Mouse (Mus musculus) ovary, postnatal 10 days (tissue): ENCODE data around the gene Phox2a.

Source experiments
- DNase-seq: peaks from one replicate; pipeline ENCODE4 v3.0.0; 2022; ENCODE audit warnings: low spot score

Gene Phox2a

DNA sequence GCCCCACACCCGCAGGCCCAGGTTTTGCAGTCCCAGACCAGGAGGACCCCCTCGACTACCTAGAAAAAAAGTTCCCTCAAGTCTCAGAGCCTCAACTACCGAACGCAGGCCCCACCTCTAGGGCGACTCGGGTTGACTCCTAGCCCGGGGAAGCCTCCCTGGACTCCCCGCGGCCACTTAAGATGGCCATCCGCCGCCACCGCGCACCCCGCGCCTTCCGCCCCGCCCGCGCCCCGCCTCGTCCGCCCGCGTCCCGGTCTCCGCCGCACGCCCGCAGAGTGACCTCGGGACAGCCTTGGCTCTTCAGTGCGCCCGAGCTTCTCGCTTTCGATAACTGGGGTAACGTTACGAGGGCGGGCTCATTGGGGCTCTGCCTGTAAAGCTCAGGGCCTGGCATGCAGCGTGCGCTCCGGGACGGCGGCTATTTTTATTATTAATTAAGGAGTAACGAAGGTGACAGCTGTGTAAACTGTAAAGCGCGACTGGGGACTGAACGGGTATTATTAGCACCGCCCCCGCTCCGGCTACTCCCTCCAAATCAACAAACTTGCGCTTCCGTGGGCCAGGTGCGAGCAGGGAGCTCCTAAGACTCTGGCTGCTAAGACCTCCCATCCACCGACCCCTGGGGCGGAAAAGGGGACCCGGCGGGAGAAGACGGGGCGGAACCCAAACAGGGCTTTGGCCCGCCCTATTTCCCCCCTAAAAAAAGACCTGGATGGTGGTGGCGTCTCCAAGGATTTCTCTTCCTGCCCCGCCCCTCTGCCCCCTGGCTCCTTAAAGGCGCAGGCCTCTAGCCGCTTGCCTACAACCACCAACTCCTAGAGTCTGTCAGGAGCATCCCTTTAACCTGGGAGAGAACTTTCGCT, 19.7 kb downstream of the Phox2a start, which contains the start of gene Inppl1:
Inppl1 (minus strand) TSS at position 624 of the 866 bp plus-strand sequence.
- DNase-seq: peak; percentile 66

DNA sequence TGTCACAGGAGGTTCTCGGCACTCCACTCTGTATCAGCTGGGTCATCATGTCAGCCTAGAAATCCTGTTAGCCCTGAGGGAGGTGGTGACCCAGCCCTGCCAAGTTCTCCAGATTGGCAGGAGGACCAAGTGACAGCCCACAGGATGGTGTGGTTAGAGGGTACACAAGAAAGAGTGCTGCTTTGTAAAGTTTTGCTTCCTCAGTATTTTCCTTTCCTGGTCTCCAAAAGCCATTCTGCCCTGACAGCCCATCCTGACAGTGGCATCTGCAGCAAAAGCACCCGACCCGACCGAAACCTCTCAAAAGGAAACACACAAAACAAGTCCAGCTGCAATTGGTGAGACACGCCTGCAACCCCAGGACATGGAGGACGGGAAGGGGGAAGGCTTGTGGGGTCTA, 26.1 kb downstream of the Phox2a start:
- DNase-seq: no peak

- DNase-seq: no peak
Measured at GRCm38 (mm10) chr7:101847934-101848333, 29.8 kb downstream of the Phox2a start.

DNA sequence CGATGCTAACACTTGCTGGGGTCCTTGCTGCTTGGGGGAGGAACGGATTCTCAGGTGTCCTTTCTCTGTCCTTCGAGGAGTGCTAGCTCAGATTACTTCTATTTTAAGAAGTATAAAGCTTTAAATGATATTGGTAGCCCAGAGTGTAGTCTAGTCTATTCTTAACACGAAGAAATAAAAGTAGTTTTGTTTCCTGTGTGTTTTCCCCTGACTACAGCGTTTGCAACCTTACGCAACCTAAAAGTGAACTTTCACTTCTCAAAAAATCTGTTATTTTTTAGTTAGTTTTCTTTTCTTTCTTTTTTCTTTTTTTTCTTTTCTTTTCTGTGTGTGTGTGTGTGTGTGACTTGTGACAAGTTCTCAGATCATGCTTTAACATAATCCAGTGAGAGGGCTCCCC, 33.6 kb downstream of the Phox2a start:
- no peak for DNase-seq

DNA sequence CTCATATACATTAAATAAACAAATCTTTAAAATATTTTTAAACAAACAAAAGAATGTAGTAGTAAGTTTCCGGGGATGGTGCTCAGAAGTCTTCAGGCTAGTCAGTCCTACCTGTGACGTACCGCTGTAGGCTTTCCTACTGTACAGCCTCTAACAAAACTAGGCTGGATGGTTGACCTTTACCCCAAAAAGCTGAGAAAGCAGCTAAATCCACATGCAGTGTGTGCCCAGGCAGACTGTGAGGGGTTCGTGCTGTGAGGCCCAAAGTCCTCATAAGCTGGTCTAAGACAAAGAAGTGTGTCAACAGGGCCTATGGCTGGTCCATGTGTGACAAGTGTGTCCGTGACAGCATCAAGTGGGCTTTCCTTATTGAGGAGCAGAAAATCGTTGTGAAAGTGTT, 34.7 kb downstream of the Phox2a start:
- no peak for DNase-seq

GRCm38 (mm10) chr7:101853816-101854215, 35.7 kb downstream of the Phox2a start:
- DNase-seq: no peak

DNA sequence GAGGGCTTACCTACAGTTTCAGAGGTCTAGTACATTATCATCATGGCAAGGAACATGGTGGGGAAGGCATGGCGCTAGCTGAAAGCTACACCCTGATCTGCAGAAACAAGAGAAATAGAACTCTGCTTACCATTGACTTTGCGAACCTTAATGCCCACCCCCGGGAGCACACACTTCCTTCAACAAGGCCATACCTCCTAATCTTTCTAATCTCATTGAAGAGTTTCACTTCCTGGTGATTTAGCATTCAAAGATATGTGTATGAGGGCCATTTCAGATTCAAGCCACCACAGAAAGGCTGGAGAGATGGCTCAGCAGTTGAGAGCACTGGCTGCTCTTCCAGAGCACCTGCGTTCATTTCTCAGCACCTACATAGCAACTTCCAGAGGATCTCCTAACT, 39.0 kb downstream of the Phox2a start, which contains the start of gene Folr2:
Folr2 (minus strand) TSS at position 101 of the 400 bp plus-strand sequence.
- DNase-seq: no peak

- no peak for DNase-seq
Measured at GRCm38 (mm10) chr7:101858362-101858761, 40.2 kb downstream of the Phox2a start.

GRCm38 (mm10) chr7:101860978-101861377, 42.9 kb downstream of the Phox2a start:
- DNase-seq: no peak

DNA sequence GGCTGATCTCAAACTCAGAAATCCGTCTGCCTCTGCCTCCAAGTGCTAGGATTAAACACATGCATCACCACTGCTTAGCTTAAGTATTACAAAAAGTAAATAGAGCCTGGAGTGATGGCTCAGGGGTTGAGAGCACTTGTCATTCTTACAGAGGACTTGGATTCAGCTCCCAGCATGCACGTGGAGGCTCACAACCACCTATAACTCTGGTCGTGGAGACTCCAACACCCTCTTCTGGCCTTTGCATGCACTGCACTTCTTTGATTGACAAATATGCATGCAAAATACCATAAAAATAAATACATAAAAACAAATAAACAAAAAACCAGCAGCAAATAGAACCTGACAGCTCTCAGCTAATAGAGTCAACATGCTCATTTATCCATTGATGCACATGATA, 44.2 kb downstream of the Phox2a start:
- no peak for DNase-seq

DNA sequence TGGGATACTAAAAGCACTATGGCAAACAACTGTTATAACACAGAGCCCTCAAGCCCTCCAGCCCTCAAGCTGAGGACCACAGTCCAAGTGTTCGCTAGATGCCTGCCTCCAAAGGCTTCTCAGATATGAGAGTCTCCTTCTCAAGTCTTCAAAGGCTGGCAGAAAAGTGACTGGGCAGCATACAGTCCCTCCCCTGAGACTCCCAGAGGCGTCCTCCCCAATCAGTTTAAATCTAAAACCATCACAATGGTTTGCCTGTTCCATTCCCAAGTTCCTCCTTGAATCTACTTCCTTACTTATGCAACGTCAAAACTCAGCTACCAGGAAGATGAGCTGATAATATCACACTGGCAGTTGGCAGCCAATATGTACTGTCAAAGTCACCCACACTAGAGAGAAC, 45.3 kb downstream of the Phox2a start, which contains the start of gene Anapc15:
Anapc15 (plus strand) TSS at position 301 of the 400 bp plus-strand sequence.
- no peak for DNase-seq

DNA sequence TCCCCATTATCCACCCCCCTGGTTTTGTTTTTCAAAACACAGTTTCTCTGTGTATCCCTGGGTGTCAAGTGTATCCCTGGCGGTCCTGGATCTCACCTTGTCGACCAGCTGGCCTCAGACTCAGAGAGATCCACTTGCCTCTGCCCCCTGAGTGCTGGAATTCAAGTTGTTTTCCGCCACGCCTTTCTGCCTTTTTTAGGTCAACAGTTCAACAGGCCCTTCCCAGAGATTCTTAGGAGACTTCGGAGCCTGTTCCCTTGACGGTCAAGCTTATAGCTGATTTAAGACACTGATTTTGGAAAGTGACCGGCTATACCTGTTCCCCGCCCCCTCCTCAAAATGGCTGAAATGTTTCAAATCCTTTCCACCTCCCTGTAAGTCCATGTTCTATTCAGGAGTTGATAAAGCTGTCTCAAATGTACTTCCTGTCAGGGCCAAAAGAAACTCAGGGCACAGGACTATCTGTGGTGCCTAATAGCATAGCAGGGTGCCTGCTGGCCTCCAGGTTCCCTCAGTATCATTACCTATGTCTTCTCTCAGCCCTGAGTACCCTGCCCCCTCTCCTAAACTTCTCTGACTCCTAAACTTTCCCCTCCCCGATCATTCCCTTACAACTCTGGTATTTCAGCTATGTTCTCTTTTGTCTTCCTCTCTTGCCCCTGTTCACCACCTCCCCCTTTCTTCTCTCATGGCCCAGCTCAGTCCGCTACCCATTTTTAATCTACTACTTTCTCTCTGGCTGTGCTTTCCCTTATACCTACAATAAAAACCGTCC, 48.6 kb downstream of the Phox2a start:
- no peak for DNase-seq

DNA sequence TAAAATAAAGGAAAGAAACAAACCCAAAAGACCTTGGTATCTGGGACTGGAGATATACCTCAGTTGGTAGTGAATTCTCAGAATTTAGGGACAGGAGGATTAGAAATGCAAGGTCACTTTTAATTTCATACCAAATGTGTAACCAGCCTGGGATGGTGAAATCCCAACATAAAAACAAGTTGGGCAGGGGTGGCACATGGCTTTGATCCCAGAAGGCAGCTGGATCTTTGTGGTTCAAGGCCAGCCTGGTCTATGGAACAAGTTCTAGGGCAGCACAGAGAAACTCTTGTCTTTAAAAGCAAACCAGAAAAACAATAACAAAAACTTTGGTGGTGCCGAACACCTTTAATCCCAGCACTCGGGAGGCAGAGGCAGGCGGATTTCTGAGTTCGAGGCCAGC, 49.4 kb downstream of the Phox2a start:
- no peak for DNase-seq

- DNase-seq: no peak
Measured at GRCm38 (mm10) chr7:101868241-101869162, 50.4 kb downstream of the Phox2a start.

DNA sequence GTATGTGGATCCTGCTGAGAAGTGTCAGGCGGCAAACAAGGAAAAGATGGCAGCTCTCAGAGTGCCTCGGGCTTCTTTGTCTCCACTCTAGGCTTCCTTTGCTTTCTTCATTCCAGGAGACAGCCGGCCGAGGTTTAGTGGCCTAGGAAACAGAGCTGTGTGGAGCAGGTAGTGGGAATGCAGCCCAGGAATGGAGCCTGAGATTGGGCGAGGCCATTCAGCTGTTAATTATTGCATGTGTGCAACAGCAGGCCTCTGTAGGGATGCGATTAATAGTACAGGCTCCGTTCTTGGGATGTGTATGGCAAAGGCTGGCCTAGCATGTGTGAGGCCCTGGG, 51.0 kb downstream of the Phox2a start:
- no peak for DNase-seq

DNA sequence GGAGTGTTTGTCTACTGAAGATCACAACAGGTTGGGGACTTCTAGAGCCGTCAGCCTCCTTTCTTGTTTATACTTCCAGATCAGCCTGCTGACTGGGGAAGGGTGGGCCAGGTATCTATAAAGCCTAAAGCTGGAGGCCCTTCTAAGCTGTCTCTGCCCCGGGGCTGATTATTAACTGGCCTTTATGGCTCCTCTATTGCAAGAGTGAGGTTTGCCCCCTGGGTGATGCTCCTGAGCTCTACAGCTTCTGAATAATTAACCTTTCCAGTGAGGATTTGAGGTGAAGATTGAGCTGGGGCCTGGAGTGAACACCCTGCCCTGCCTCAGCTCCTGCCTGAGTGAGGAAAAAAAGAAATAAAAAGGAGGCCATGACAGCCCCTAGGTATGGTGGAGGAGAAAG, 52.5 kb downstream of the Phox2a start, which contains the start of gene Folr1:
Folr1 (minus strand) TSS at position 160 of the 400 bp plus-strand sequence.
- no peak for DNase-seq

GRCm38 (mm10) chr7:101871296-101871695, 53.2 kb downstream of the Phox2a start:
- no peak for DNase-seq
